Mouse (Mus musculus) 3T3-L1 (cell line): ENCODE data around the gene Spata18.

ENCODE experiments used
- DNase-seq: peaks from one replicate; pipeline ENCODE4 v3.0.0-alpha.2; 2015; ENCODE audit warnings: low read depth, low spot score

Spata18 gene

DNA sequence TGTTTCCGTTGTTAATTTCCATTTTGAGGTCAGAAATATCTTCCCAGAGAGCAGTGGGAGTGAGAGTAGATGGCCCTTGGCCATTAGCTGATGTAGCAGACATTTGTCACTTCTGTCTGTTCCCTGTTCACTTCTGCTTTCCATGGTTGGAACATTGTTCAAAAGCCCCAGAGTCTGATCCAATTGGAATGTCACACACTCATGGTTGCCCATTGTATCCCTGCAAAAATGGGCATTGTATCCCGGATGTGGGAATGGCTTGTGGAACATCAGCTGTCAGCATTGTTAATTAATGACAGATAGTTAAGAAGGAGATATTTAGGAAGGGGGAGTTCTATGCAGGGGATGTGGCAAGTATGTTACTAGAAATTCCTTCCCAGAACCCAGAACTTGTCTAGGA, 65.8 kb downstream of the Spata18 start:
- no peak for DNase-seq

DNA sequence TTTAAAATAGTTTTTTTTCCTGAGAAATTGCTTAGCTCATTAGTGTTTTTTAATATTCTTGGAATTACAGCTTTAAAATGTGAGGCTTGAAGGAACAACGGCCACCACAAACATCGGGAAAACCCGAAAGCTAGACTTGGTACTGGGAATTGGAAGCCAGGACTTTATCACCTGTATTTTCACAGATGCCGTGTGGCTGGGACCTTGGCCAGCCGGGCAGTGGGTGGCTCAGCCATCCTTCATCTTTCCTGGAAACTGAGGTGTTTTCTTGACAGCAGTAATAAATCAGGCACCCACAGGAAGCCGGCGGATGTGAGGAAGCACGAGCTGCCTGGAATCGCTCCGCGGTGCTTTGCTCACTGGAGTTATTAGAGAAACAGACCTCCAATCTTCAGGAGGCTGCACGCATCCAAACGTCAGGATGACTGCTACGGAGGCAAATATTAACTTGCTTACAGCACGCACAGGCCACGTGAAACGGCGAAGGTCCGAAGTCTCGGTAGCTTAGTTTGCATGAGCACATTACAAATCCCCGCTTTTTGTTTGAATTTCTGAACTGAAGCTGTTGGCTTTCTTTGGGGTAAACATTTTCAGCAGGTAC, 70.6 kb downstream of the Spata18 start:
- no peak for DNase-seq

DNA sequence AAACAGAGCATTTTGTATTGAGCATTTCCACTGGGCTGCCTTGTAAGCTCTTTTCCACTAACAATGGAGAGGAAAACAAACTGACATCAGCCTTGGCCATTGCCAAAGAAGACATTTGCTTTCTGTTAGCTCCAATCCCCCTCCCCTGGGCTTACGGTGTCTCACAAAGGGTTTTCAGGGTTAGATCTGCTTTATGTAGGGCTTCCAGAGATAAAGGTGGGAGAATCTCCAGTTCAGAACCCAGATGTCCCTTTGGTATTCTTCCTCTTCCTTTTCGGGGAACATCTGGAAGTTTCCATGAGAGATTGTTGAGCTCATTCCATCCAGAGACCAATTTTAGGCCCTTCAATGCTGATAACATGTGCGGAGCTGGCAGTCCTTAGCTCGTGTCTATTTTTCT, 74.8 kb downstream of the Spata18 start:
- DNase-seq = no peak

DNA sequence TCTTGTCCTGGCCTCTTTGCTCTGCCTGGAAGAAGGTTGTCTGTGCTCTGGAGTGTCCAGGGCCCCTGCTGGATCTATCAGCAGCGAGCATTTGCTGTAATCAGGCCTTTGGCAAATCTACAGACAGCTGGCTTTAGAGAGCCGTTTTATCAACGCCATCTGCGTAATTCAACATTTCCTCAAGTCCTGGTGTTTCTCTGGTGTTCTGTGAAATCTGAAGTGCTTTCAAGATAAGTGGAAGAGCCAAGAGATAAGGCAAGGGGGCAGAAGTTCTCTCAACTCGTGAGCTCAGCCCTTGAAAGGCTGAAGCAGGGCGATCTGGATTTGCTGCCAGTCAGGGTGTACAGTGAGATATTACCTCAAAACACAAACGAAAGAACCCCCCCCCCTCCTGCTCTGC, 77.5 kb downstream of the Spata18 start:
- DNase-seq = no peak
